Mouse (Mus musculus) CH12F3 (cell line): ENCODE data around the gene Fut2.

ENCODE experiments used
- in situ Hi-C: fragments of 300-500 bp; cut with MboI; formaldehyde crosslinking; loops from 2 replicates; pipeline ENCODE4 v1.14.3; 2020; ENCODE audit warnings: low sequenced_read_pairs

Gene Fut2

DNA sequence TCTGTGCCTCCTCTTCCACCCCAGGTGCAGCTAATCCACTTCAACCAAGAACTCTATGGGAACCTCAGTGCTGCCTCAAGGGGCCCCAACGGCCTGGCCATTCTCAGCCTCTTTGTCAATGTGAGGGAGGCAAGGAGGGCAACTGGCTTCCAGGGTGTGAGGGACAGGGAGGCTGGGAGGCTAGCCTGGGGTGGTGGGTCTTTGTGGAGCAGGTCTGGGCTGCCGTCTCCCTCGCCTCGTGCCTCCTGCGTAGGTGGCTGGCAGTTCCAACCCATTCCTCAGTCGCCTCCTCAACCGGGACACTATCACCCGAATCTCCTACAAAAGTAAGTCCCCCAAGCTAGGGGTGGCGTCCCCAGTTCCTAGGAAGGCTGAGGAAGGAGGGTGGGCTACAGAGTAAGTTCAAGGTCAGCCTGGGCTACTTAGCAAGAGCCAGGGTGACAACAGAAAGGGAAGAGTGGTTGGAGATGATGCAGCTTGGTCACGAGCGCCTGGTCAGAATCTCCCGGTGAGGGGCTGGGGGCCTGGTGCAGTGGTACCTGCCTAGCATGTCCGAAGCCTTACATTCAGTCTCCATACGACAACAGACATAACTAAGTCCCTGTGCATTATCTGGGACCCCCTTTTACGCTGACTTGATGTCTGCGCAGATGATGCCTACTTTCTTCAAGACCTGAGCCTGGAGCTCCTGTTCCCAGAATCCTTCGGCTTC lies 36.8 kb upstream of the Fut2 start:
- in situ Hi-C loops, result no loop called here

- in situ Hi-C loops, result no loop called here
Observed at GRCm38 (mm10) chr7:45702316-45702715, 36.1 kb upstream of the Fut2 start.

DNA sequence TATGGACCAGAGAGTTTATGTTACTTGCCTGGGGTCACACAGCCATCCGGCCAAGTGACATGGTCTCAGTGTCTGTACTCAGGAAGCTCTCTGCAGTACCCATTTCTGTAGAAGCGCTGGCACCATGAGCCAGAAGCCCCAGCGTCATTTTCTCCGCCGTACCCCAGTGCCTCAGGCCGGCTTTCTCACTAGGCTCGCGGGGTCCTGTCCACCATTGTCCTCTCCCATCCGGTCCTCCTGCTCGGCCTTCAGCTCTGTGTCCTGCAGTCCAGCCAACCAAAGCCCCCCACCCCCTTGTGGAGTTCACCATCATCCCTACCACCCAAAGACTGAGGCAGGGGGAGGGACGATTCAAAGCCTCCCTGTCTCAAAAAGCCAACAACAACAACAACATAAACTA lies 35.4 kb upstream of the Fut2 start:
- in situ Hi-C loops, result no loop called here

GRCm38 (mm10) chr7:45701072-45701471 lies 34.9 kb upstream of the Fut2 start:
- in situ Hi-C loops, result no loop called here

- in situ Hi-C loops, result no loop called here
Observed at GRCm38 (mm10) chr7:45700301-45701015, 34.3 kb upstream of the Fut2 start.

GRCm38 (mm10) chr7:45699523-45700141 lies 33.4 kb upstream of the Fut2 start, which contains the start of gene Car11:
Gene Car11, plus strand, starts transcription at chr7:45699843.
- in situ Hi-C loops, result no loop called here

- in situ Hi-C loops, result no loop called here
Observed at GRCm38 (mm10) chr7:45697894-45698293, 31.7 kb upstream of the Fut2 start.

GRCm38 (mm10) chr7:45695098-45695497 lies 28.9 kb upstream of the Fut2 start:
- in situ Hi-C loops, result no loop called here

DNA sequence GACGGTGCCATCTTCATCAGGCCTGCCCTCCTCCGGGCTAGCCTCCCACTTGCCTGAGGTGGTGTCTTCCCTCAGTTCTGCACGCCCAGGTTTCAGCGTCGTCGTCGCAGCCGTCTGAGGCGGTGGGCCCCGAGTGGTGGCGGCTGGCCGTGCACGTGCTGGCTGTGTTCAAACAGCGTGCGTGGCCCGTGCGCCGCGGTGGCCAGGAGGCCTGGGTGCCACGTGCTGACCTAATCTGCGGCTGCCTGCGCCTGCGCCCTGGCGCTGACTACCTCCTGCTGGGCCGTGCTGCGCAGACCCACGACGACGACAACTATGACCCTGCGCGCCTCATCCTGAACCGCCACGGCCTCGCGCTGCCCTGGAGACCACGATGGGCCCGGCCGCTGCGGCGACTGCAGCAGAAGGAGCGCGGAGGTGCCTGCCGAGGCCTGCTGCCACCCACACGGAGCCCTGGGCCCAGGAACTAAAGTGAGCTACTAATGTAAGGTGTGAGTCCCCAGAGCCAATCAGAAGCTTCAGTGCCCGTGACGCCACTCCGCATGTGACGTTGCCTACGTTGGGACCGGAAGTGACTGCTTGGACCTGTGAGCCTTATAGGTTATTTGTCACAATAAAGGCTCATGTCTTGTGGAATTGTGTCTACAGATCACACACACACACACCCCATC lies 27.9 kb upstream of the Fut2 start, which contains the start of gene Sec1:
Gene Sec1, minus strand, starts transcription at position 482 of the 671 bp plus-strand sequence.
- in situ Hi-C loops, result no loop called here

DNA sequence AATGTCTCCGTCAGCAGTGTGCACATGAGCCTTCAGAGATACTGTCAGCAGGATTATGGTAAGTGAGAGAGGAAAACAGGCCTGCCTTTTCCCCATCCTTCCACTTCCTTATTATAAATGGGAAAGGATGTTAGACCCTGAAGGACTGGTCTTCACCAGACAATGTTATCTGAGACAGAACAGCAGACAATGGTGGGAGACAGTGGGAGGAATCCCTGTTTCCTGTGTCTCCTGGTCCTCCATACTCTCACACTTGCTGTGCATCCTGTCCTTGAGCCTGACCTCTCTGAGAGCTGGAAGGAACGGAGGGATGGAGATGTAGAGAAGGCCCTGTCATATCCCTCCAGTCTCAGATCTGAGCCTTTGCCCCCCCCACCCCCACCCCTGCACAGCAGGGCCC lies 26.2 kb upstream of the Fut2 start:
- in situ Hi-C loops, result no loop called here

DNA sequence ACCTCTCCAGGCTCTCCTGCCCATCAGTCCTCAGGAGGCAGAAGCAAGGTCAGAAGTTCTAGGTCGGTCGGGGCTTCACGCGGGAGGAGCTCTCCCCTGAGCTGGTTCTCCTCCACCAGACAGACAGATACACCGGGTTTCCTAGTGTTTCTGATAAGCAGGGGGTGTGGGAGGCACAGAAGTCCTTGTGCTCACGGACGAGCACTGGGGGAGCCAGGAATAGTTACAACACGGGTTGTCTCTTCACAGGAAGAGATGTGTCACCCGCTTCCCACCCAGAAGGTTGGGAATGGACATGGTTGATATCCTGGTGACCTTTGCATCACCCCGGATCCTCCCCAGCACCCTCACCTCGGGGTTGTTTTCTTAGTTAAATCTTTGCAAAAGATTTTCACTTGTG lies 23.6 kb upstream of the Fut2 start:
- in situ Hi-C loops, result loop anchor here (10.0 kb wide), 1 partner anchor 95 kb away; no protein-coding TSS in a partner anchor

DNA sequence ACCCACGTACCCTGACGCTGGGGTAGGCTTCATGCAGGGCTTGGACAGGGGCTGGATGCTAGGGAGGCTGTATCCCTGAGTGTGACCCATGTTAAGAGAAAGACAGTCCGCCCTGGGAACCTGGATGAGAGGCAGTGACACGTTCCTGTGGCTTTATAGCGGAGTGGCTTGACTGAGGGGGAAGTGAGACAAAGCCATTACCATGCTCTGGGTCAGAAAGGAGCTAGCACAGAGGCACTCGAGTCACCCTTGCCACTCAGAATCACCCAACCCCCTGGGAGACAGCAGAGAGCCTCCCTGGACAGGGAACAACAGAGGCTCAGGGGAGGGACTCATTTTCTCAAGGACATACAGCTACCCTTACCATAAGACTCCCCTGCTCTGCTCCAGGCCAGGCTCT lies 22.9 kb upstream of the Fut2 start:
- in situ Hi-C loops, result loop anchor here (10.0 kb wide), 1 partner anchor 94 kb away; no protein-coding TSS in a partner anchor

DNA sequence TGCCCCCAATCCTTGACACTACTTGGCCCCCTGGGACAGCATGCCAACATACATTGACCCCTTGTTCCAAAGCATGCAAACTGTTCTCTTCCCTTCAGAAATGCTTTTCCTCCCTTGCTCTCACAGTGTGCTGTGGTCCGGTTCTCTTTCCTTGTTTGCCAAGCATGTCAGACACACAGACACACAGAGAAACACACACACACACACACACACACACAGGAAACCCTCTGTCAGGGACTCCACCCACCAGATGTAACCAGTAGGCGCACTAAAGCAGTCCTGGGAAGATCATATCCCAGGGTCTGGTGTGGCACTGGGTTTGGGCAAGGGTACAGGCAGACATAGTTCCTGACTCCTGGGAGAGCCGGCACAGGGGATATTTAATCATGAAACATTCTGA lies 20.6 kb upstream of the Fut2 start:
- in situ Hi-C loops, result loop anchor here (10.0 kb wide), 1 partner anchor 92 kb away; no protein-coding TSS in a partner anchor

GRCm38 (mm10) chr7:45685811-45686210 lies 19.6 kb upstream of the Fut2 start:
- in situ Hi-C loops, result loop anchor here (10.0 kb wide), 1 partner anchor 91 kb away; no protein-coding TSS in a partner anchor

DNA sequence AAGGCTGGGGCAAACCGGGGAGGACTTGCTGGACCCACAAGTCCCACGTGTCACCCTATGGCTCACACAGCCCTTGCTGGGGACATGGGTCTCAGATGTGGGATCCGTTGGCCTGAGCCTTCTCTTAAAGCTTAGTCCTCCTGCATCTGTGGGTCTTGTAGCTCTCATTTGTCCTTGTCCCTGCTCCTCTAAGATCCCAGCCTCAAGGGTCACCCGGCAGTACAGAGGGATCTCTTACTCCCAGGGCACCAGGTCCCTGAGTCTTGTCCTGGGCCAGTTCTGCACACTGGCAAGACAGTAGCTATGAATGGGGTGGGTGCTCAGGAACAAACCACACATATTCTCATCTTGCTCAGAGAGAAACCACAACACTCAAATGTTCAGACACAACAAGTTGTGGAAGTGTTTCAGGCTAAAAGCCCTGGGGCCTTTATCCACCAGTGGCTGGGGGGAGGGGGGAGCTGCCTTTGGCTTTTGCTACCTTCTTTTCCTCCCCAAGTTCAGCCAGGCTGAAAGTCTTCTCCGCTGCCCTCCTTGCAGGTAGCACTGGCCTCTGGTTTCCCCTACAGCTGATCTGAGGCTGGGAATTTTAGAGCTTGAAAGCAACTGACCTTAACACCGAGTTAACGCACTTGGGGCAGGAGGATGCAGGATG lies 17.3 kb upstream of the Fut2 start, which contains the start of gene Ntn5:
Gene Ntn5, plus strand, starts transcription at position 627 of the 655 bp plus-strand sequence.
- in situ Hi-C loops, result loop anchor here (10.0 kb wide), 1 partner anchor 89 kb away; no protein-coding TSS in a partner anchor

GRCm38 (mm10) chr7:45682144-45683126 lies 16.2 kb upstream of the Fut2 start:
- in situ Hi-C loops, result loop anchor here (10.0 kb wide), 1 partner anchor 88 kb away; no protein-coding TSS in a partner anchor

DNA sequence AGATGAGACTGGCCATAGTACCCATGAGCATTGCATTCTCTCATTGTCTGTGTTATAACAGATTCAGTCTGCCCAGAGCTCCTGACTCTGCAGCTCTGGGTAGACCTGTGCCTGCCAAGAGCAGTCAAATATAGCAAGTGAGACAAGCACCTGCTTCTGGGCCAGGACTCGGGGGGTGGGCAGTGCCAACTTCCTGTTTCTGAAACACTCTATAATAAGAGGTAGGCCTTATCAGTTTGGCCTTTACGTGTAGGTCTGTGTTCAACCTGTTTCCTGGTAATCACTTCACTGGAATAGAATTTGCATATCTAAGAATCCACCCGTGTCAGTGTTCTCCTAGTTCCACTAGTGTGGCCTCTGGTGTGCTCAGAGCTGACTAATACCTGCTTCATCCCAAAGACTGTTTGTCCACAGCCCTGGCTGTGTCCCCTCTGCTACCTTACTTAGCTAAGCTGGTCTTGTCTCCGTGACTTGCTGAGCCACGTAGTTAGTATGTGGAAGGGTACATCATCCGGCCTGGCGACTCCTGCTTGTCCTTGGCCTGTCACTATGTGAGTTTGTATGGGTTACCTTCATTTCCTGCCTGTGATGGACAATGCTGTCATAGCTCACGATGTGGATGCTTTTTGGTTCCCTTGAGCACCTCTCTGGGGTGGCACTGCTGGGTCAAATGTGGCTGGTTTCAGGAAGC lies 15.0 kb upstream of the Fut2 start:
- in situ Hi-C loops, result loop anchor here (10.0 kb wide), 1 partner anchor 86 kb away; no protein-coding TSS in a partner anchor

DNA sequence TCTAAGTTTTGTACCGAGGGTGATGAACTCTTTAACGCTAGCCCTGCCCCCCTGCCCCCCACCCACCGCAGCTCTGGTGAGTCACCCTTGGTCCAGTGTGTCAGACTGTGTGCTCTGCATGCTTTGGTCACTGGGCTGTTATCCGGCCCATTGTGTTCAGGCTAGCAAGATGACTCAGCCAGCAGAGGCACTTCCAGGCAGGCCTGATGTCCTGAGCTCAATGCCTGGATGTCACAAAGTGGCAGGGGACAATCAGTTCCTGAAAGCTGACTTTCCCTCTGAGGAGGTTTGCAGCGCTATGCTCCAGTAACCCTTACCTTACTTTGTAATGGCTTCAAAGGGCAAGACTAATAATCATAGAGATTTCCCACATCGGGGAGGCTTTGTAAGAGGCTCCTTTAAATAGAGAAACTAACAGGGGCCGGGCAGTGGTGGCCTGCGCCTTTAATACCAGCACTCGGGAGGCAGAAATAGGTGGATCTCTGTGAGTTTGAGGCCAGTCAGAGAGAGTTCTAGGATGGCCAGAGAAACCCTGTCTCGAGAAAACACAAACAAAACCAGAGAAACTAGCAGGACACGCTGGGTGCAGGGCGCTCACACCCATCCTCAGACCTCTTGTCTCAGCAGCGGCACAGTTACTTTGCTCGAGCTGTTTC lies 13.9 kb upstream of the Fut2 start:
- in situ Hi-C loops, result loop anchor here (10.0 kb wide), 1 partner anchor 85 kb away; no protein-coding TSS in a partner anchor
